Mouse (Mus musculus) liver, embryonic 15.5 days (tissue): ENCODE measurements around the gene Zfp704. TPM values are rescaled to one million over a fixed set of nuclear protein-coding genes. Genes with fewer than 3 reads are reported as not detected.
"Not testable (repeated sequence)": the region's sequence is repeated elsewhere in the genome, so short reads cannot be mapped to it uniquely, and the experiment has no call there.

Experiments
- ATAC-seq: fragments of 200-750 bp; cut with Nextera tagmentation; 2 replicates; pipeline ENCODE4 v1.8.0; 2017; ENCODE audit warnings: moderate number of reproducible peaks, mild to moderate bottlenecking, moderate library complexity; ENCODE audit not compliant: insufficient read depth
- H3K27ac ChIP-seq: fragments of 300-500 bp; sonication (generic); replicated peaks from 2 replicates; pipeline ENCODE4 v1.5.1; 2015; ENCODE audit warnings: mild to moderate bottlenecking, inconsistent platforms
- H3K27me3 ChIP-seq: fragments of 300-500 bp; sonication (generic); 2 replicates; pipeline ENCODE4 v1.6.1; 2015; ENCODE audit warnings: mild to moderate bottlenecking, inconsistent platforms
- H3K36me3 ChIP-seq: fragments of 300-500 bp; sonication (generic); replicated peaks from 2 replicates; pipeline ENCODE4 v1.6.1; 2015; ENCODE audit warnings: moderate library complexity, mild to moderate bottlenecking, inconsistent platforms
- H3K4me1 ChIP-seq: fragments of 300-500 bp; sonication (generic); replicated peaks from 2 replicates; pipeline ENCODE4 v1.6.1; 2015; ENCODE audit warnings: inconsistent platforms
- H3K4me2 ChIP-seq: fragments of 300-500 bp; sonication (generic); 2 replicates; pipeline ENCODE4 v1.6.1; 2015; ENCODE audit warnings: moderate library complexity, mild to moderate bottlenecking, inconsistent platforms
- H3K4me3 ChIP-seq: fragments of 300-500 bp; sonication (generic); replicated peaks from 2 replicates; pipeline ENCODE4 v1.5.1; 2015; ENCODE audit warnings: mild to moderate bottlenecking, inconsistent platforms
- H3K9ac ChIP-seq: fragments of 300-500 bp; sonication (generic); 2 replicates; pipeline ENCODE4 v1.6.1; 2015; ENCODE audit warnings: moderate library complexity, mild to moderate bottlenecking, inconsistent platforms
- H3K9me3 ChIP-seq: fragments of 300-500 bp; sonication (generic); replicated peaks from 2 replicates; pipeline ENCODE4 v1.6.1; 2016; ENCODE audit warnings: inconsistent platforms
- WGBS: fragments of 180-500 bp; shearing (Covaris S2); methylation state at CpG from one replicate; pipeline ENCODE4 v1.1.7; 2015; ENCODE audit warnings: mixed read lengths; ENCODE audit not compliant: insufficient replicate concordance; 5-methylcytosine and 5-hydroxymethylcytosine counted together
- polyA plus RNA-seq: library from polyadenylated mRNA; unstranded; fragments of >200 nt; fragmentation: Nextera tagmentation; extraction: Ambion mirVana; gene quantifications from 2 replicates; pipeline ENCODE4 v1.2.1, GENCODE M21; 2015

Gene Zfp704
- polyA plus RNA-seq, 1 experiment from 2014 or later: 0.81 TPM

DNA sequence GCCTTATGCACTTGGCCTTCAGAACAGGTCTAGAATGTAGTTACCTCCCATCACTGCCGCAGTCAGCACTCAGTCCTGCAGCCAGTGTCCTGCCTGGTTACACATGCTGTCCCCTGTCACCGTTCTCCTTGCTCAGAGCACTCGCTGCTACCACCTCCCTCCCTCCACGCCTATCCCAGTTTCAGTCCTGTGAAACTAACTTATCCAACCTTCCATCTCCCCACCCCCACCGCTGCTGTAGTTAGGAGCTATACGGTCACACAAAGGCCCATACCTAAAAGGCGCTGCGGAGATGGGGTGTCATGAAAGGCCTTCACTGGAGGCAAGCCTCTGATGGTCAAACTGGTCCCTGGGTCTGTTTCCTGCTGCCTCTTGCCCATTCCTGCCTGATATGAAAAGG lies 35.6 kb downstream of the Zfp704 start:
- H3K4me2 ChIP-seq: peak overlapping the region; percentile 36; the same call in 1 of the 2 replicates
- no peak overlapping the region for H3K9ac ChIP-seq

DNA sequence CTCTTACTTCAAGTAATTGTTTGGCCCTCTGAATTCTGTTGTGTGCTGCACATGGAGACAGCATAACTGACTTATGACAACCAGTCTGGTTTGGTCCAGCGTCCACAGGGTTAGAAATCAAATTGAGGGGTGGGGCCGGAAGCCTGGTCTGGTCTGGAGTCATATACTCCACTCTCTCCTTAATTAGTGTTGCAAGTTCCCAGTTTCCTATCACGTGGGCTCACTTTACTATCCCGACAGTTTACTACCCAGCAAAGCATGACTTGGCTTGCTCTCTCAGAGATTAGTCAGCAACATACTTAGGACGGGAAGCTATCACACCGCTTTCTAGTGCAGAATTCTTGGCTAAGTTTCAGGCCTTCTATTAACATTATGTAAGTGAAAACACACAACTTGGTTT lies 36.3 kb downstream of the Zfp704 start:
- Histone ChIP-seq H3K4me1 (peaks cover 64% of the 10 kb centered on the region), H3K4me2 (peak overlapping the region; percentile 13; the same call in 1 of the 2 replicates), H3K27me3 (no peaks in the 10 kb centered on the region), H3K9me3 (no peaks in the 10 kb centered on the region), H3K4me3 (no peak overlapping the region), H3K9ac (no peak overlapping the region), H3K36me3 (no peaks in the 10 kb centered on the region), H3K27ac (peak overlapping the region; percentile 54; the same call in 1 of the 2 replicates)
- whole genome bisulfite sequencing: 19% methylated on average over 6 of the region's 6 CpGs
- ATAC-seq: peak; percentile 70

More for the DNA sequence above, 35.6 kb downstream of the Zfp704 start:
- H3K4me3 ChIP-seq: no peak overlapping the region
- H3K36me3 ChIP-seq: no peaks in the 10 kb centered on the region
- 54% methylated on average over 8 of the region's 8 CpGs for WGBS
- H3K9me3 ChIP-seq: no peaks in the 10 kb centered on the region
- H3K4me1 ChIP-seq: peaks cover 72% of the 10 kb centered on the region
- H3K27ac ChIP-seq: 0 out of 2 replicates have a peak overlapping the region, but pooled peaks have one; percentile 14
- 0 out of 2 replicates have a peak, but pooled peaks have one; percentile 20 for ATAC-seq
- no peaks in the 10 kb centered on the region for H3K27me3 ChIP-seq

DNA sequence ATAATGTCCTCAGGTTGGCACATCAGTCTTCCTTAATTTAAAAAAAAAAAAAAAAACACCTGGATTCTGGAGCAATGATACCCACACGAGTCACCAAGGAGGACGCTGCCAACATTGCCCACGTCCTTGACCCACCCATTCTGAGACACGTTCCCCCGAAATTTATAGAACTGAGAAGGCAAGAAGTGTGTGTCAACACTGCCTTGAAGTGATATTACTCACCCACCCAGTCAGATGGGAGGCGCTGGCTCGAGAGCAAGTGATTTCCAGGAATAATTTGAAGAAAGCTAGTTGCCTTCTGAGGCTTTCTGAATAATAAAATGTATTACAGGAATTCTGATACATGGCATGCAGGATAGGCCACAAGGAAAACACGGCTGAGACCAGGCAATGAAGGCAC lies 37.6 kb downstream of the Zfp704 start:
- H3K27me3 ChIP-seq: no peaks in the 10 kb centered on the region
- H3K36me3 ChIP-seq: no peaks in the 10 kb centered on the region
- no peak overlapping the region for H3K9ac ChIP-seq
- ATAC-seq: no peak
- no peak overlapping the region for H3K4me2 ChIP-seq
- H3K27ac ChIP-seq: peak overlapping the region; percentile 34; the same call in 1 of the 2 replicates
- no peak overlapping the region for H3K4me3 ChIP-seq
- 48% methylated on average over 8 of the region's 8 CpGs for WGBS
- no peaks in the 10 kb centered on the region for H3K9me3 ChIP-seq
- H3K4me1 ChIP-seq: peaks cover 59% of the 10 kb centered on the region

DNA sequence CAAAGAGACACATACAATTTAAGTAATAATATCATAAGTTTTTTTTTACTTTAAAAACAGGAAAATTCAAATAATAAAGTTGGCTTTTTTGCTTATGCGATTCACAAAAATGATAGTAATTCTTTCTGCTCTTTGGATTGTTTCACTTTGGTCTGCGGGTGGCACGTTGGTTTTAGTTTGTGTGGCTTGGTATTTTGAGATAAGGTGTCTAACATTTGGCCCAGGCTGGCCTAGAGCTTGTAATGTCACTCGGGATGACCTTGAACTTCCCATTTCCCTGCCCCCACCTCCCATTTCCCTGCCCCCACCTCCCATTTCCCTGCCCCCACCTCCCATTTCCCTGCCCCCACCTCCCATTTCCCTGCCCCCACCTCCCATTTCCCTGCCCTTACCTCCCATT lies 39.1 kb downstream of the Zfp704 start:
- Histone ChIP-seq H3K9ac (no peak overlapping the region), H3K4me1 (peaks cover 45% of the 10 kb centered on the region), H3K4me3 (no peak overlapping the region), H3K4me2 (no peak overlapping the region), H3K9me3 (no peaks in the 10 kb centered on the region), H3K27me3 (no peaks in the 10 kb centered on the region), H3K36me3 (no peaks in the 10 kb centered on the region), H3K27ac (no peak overlapping the region)
- WGBS: 27% methylated on average over 4 of the region's 4 CpGs
- no peak for ATAC-seq

DNA sequence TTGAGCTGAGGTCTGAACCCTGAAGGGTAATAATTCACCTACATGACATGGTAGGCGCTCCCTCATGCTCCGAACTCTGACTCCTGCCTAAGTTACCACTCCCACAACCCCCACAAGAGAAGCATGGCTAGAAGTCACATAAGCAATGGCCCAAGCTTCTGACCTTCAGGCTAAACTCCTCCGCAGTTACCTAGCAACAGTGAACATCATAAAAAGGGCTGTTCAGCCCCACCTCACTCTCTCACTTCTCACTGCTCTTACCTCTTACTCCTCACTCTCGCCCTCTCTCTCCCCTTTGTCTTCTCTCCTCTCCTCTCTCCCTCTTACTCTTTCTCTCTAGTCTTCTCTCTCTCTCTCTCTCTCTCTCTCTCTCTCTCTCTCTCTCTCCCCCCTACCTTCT lies 40.2 kb downstream of the Zfp704 start:
- not testable (repeated sequence) for H3K9ac ChIP-seq, ATAC-seq, H3K27me3 ChIP-seq, H3K36me3 ChIP-seq, H3K9me3 ChIP-seq, H3K4me3 ChIP-seq, H3K27ac ChIP-seq, H3K4me2 ChIP-seq
- WGBS: 90% methylated on average over 4 of the region's 4 CpGs
- peaks cover 39% of the 10 kb centered on the region for H3K4me1 ChIP-seq

DNA sequence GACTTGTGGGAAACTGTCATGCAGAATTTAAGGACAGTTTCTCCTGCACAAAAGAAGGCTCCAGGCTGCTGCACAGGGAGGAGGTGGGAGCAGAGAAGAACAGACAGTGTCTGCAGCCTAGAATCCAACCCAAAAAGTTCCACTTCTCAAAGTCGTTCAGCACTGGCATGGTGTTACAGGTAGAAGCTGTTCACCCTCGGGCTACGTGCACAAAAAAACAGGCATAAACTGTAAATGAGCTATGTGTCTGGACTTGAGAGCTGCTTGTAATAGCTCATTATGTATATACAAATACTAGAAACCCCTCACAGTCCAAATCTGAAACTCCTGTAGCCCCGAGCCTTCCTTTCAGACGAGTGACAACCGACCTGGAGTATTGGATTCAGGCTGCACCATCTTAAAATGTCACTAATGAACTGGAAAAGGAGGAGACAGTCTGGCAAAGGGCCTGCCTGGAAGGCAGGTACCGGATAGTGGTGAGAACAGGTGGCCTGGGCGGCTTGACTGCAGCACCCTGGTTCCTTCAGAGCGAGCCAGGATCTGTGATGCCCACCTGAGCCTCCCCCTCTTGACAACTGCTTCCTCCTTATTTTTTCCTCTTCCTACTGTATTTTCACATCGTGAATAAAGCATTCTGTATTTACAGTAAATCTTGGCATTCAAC lies 41.2 kb downstream of the Zfp704 start:
- no peak overlapping the region for H3K9ac ChIP-seq
- H3K4me3 ChIP-seq: no peak overlapping the region
- H3K27ac ChIP-seq: no peak overlapping the region
- ATAC-seq: no peak
- H3K27me3 ChIP-seq: no peaks in the 10 kb centered on the region
- 68% methylated on average over 10 of the region's 10 CpGs for WGBS
- H3K36me3 ChIP-seq: no peaks in the 10 kb centered on the region
- no peaks in the 10 kb centered on the region for H3K9me3 ChIP-seq
- no peak overlapping the region for H3K4me2 ChIP-seq
- peaks cover 30% of the 10 kb centered on the region for H3K4me1 ChIP-seq

DNA sequence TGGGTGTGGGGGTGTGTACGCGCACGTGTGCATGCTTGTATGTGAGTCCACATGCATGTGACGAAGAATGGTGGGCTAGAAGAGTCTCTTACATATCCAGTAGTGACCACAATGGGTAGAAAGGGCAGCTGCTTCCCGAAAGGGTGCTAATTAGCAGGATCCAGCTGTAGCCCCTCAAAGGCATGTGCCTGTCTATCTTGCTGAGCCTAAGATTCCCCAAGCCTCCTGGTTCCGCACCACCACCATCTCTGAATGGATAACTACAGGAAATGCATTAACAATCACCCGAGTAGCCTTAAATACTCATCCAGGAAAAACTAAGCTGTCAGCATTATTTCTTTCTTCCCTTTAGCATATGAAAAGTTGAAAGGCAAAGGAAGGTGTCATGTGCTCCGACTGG lies 41.9 kb downstream of the Zfp704 start:
- no peaks in the 10 kb centered on the region for H3K9me3 ChIP-seq
- H3K4me2 ChIP-seq: no peak overlapping the region
- H3K27ac ChIP-seq: no peak overlapping the region
- no peak for ATAC-seq
- 71% methylated on average over 8 of the region's 8 CpGs for WGBS
- H3K4me3 ChIP-seq: no peak overlapping the region
- peaks cover 23% of the 10 kb centered on the region for H3K4me1 ChIP-seq
- no peaks in the 10 kb centered on the region for H3K36me3 ChIP-seq
- no peak overlapping the region for H3K9ac ChIP-seq
- H3K27me3 ChIP-seq: no peaks in the 10 kb centered on the region

DNA sequence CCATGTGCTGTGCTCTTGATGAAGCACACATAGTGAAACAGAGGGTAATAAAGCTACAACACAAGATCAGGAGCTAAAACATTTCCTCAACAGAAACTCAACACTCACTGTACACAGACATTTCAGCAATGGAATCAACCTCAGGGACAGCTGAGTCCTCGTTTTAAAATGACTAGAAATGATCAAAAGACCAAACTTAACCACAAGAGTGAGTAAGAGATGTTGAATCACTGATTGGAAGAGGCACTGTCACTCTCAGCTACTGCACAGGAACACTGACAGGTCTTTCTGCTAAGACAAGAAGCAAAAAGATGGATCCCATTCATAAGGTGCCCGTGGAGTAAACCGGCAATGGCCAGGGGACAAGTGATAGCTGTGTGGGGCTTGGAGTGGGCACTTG lies 43.1 kb downstream of the Zfp704 start:
- Histone ChIP-seq H3K9me3 (no peaks in the 10 kb centered on the region), H3K4me3 (no peak overlapping the region), H3K27ac (no peak overlapping the region), H3K4me1 (peaks cover 16% of the 10 kb centered on the region), H3K9ac (no peak overlapping the region), H3K27me3 (no peaks in the 10 kb centered on the region), H3K4me2 (no peak overlapping the region), H3K36me3 (no peaks in the 10 kb centered on the region)
- no peak for ATAC-seq
- 63% methylated on average over 3 of the region's 3 CpGs for WGBS

DNA sequence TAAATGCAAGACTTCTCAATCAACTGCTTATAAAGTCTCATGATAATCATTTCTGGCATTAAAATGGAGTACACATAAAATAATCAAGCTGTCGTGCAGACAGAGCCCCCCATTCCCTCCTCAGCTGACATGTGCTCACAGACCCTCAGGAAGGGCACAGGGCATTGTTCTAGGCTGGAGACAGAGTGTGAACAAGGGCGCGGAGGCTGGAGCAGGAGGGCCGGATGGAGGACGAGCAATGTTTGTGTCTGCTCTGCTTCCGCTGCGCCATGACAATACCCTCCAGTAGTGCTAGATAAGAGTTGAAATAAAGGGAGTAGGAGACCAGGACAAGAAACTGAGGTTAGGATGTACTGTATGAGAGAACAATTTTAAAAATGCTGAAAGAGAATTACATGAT lies 46.3 kb downstream of the Zfp704 start:
- WGBS: 79% methylated on average over 7 of the region's 7 CpGs

DNA sequence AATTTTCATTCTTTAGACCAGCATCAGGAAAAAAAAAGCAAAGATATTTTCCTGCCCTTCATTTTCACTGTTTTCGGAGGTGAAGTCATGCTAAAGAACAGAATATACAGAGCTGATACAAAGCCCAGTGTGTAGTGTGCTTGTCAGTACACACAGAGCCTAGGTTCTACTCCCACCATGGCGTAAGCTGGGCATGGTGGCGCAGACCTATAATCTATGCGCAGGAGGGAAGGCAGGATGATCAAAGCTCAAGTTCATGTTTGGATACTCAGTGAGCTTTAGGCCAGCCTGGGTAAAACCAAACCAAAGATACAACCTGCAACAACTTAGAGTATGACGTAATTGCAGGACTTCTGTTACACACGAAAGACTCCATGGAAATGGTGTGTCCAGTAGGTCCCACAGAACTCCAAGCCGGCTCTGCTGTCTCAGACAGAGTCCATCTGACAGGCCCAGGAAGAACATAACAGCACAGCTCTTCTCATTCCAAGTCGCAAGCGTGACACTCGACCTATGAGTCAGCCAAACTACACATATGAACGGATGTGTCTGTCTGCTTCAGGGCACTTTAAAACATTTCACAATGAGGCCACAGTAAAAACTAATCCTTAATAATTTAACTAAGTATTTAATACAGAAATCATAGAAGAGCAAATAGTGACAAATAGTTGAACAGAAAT lies 47.1 kb downstream of the Zfp704 start:
- H3K4me3 ChIP-seq: no peak overlapping the region
- H3K4me2 ChIP-seq: no peak overlapping the region
- no peaks in the 10 kb centered on the region for H3K9me3 ChIP-seq
- no peaks in the 10 kb centered on the region for H3K27me3 ChIP-seq
- H3K27ac ChIP-seq: no peak overlapping the region
- 0 out of 2 replicates have a peak, but pooled peaks cover 6% of the 10 kb centered on the region for H3K4me1 ChIP-seq
- no peaks in the 10 kb centered on the region for H3K36me3 ChIP-seq
- no peak overlapping the region for H3K9ac ChIP-seq
- no peak for ATAC-seq
- 75% methylated on average over 11 of the region's 11 CpGs for WGBS

More for the DNA sequence above, 46.3 kb downstream of the Zfp704 start:
- Histone ChIP-seq H3K27me3 (no peaks in the 10 kb centered on the region), H3K27ac (no peak overlapping the region), H3K4me1 (peaks cover 9% of the 10 kb centered on the region; the same call in 1 of the 2 replicates), H3K9ac (no peak overlapping the region), H3K9me3 (no peaks in the 10 kb centered on the region), H3K4me3 (no peak overlapping the region), H3K36me3 (no peaks in the 10 kb centered on the region), H3K4me2 (no peak overlapping the region)
- no peak for ATAC-seq

DNA sequence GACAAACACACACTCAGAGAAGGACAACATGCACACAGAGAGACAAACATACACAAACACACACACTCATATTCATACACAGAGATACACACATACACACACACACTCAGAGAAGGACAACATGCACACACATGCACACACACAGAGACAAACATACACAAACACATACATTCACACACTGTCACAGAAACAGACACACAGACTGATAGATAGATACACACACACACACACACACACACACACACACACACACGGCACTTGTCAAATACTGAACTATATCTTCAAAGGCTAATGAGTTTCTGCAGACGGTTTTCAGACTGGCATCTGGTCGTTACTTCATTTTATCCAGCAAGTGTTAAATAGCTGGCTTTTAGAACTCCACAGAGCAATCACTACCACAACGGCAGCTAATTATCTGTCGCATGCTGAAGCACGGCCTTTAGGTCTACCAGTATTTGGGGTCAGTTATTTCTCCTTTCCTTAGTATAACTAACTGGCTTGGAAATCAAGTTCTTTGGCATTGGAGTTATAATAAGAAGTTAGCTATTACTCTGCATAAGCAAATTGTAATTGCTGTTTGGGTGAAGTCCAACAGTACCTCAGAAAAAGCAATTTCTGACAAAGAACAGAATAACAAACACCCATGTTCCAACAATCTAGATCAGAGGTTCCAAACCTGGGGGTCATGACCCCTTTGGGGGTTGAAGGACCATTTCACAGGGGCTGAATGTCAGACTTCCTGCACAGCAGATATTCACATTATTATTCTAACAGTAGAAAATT lies 51.9 kb downstream of the Zfp704 start:
- Histone ChIP-seq H3K27me3 (no peaks in the 10 kb centered on the region), H3K9ac (no peak overlapping the region), H3K4me3 (no peak overlapping the region), H3K9me3 (no peaks in the 10 kb centered on the region), H3K4me1 (peaks cover 10% of the 10 kb centered on the region; the same call in 1 of the 2 replicates), H3K36me3 (no peaks in the 10 kb centered on the region), H3K4me2 (no peak overlapping the region), H3K27ac (no peak overlapping the region)
- ATAC-seq: no peak
- WGBS: 74% methylated on average over 6 of the region's 6 CpGs
